Mouse (Mus musculus) bone marrow macrophage, adult 2 months (primary cell): ENCODE results near the gene Cldn1.

Experiments
- CTCF ChIP-seq: IDR thresholded peaks from 2 replicates; pipeline ENCODE4 v1.5.1; 2012; ENCODE audit warnings: low read depth, mild to moderate bottlenecking, low read length, moderate library complexity
- POLR2A ChIP-seq: IDR thresholded peaks from 2 replicates; pipeline ENCODE4 v1.6.1; 2012; ENCODE audit warnings: mild to moderate bottlenecking, low read depth, low read length, borderline replicate concordance

DNA sequence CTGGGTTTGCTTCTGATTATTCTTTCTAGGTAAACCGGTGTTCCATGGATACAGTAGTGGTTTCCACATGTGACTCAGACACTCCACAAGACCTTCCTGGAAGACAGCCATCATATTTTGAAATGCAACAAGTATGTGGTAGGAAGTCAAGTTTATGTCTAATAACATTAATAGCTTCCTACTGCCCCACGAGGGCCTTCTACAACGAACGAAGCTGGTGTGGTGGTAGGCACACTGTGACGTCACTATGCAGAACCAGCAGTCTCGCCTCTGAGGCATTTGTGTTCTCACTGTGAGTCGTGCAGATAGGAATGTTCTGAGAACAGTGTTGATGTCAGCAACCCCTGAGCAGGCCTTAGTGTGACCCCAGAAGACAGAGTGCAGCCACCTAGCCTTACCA, 55.4 kb downstream of the Cldn1 start:
- no peak for TF ChIP-seq CTCF
- no peak for TF ChIP-seq POLR2A
